20 mouse cellular contexts compared by ENCODE assay signal in genomic region chr13:25729327-25729892, GRCm38 (mm10).
DNase-seq lines count a peak whose midpoint lies in the region; ATAC-seq and TF ChIP-seq lines count a peak whose summit lies in the region.
"Had no signal": no experiment of that assay in that cellular context is flagged by ENCODE, and none has a peak within 500 bp of the region (broad histone marks: within the 10 kb centered on the region; RNA-seq: fewer than 3 reads in every experiment).

No protein-coding gene starts in this region.

- H3K4me3 ChIP-seq in forebrain, embryonic 11.5 days (ENCODE audit: low read depth, low read length) = no peak overlapping the region
- no peak overlapping the region for H3K4me3 ChIP-seq in forebrain, embryonic 15.5 days
- no peak overlapping the region for H3K4me3 ChIP-seq in neural tube, embryonic 11.5 days (ENCODE audit: low read depth, low read length)
- no peak overlapping the region for H3K4me3 ChIP-seq in hindbrain, postnatal 0 days (ENCODE audit: low read length)
- no peak overlapping the region for H3K4me3 ChIP-seq in neural tube, embryonic 14.5 days (ENCODE audit: low read depth, low read length)
- no peak overlapping the region for H3K4me3 ChIP-seq in embryonic facial prominence, embryonic 10.5 days
- H3K4me3 ChIP-seq: heart, adult 2 months; heart, embryonic 15.5 days; kidney, embryonic 15.5 days; limb, embryonic 15.5 days; liver, embryonic 15.5 days had no signal

- no peaks in the 10 kb centered on the region for H3K9me3 ChIP-seq in forebrain, embryonic 11.5 days (ENCODE audit: control insufficient read depth, low read length)
- no peaks in the 10 kb centered on the region for H3K9me3 ChIP-seq in forebrain, embryonic 15.5 days
- H3K9me3 ChIP-seq in neural tube, embryonic 11.5 days (ENCODE audit: control insufficient read depth, low read length) = no peaks in the 10 kb centered on the region
- no peaks in the 10 kb centered on the region for H3K9me3 ChIP-seq in hindbrain, postnatal 0 days (ENCODE audit: low read length)
- no peaks in the 10 kb centered on the region for H3K9me3 ChIP-seq in neural tube, embryonic 14.5 days (ENCODE audit: control insufficient read depth, low read length)
- no peaks in the 10 kb centered on the region for H3K9me3 ChIP-seq in embryonic facial prominence, embryonic 10.5 days
- H3K9me3 ChIP-seq: heart, embryonic 15.5 days; kidney, embryonic 15.5 days; limb, embryonic 15.5 days; liver, embryonic 15.5 days had no signal

- peak; percentile 67; the same call in 1 of the 2 replicates for ATAC-seq in forebrain, embryonic 11.5 days (replicated peaks; ENCODE audit: low FRiP score)
- no peak; the same call in 1 of the 2 replicates for ATAC-seq in forebrain, embryonic 15.5 days (replicated peaks)
- ATAC-seq in neural tube, embryonic 11.5 days (ENCODE audit: insufficient read depth, low FRiP score, low TSS enrichment) = peak; percentile 64
- ATAC-seq in hindbrain, postnatal 0 days = no peak
- ATAC-seq in neural tube, embryonic 14.5 days (ENCODE audit: low read depth) = peak; percentile 85
- ATAC-seq: intestine, embryonic 16.5 days; Patski had no signal

- 28% methylated on average over 3 of the region's 3 CpGs for WGBS in forebrain, embryonic 11.5 days
- WGBS in forebrain, embryonic 15.5 days = 11% methylated on average over 3 of the region's 3 CpGs
- 32% methylated on average over 3 of the region's 3 CpGs for WGBS in neural tube, embryonic 11.5 days
- 33% methylated on average over 3 of the region's 3 CpGs for WGBS in hindbrain, postnatal 0 days
- WGBS in neural tube, embryonic 14.5 days = 17% methylated on average over 3 of the region's 3 CpGs
- WGBS in embryonic facial prominence, embryonic 10.5 days = 60% methylated on average over 3 of the region's 3 CpGs

- H3K9ac ChIP-seq in forebrain, embryonic 11.5 days (ENCODE audit: low read length) = no peak overlapping the region
- no peak overlapping the region for H3K9ac ChIP-seq in forebrain, embryonic 15.5 days (replicated peaks)
- H3K9ac ChIP-seq in neural tube, embryonic 11.5 days (ENCODE audit: low read length) = no peak overlapping the region
- no peak overlapping the region for H3K9ac ChIP-seq in hindbrain, postnatal 0 days (replicated peaks; ENCODE audit: low read length)
- no peak overlapping the region for H3K9ac ChIP-seq in neural tube, embryonic 14.5 days (replicated peaks; ENCODE audit: low read depth, low read length)
- H3K9ac ChIP-seq: heart, embryonic 15.5 days; kidney, embryonic 15.5 days; limb, embryonic 15.5 days; liver, embryonic 15.5 days had no signal

- H3K27ac ChIP-seq in forebrain, embryonic 11.5 days (ENCODE audit: low read depth, low read length) = no peak overlapping the region
- H3K27ac ChIP-seq in forebrain, embryonic 15.5 days (replicated peaks) = no peak overlapping the region
- no peak overlapping the region for H3K27ac ChIP-seq in neural tube, embryonic 11.5 days (ENCODE audit: low read depth, low read length)
- H3K27ac ChIP-seq in hindbrain, postnatal 0 days = no peak overlapping the region
- H3K27ac ChIP-seq in neural tube, embryonic 14.5 days (ENCODE audit: low read depth, low read length) = no peak overlapping the region
- no peak overlapping the region for H3K27ac ChIP-seq in embryonic facial prominence, embryonic 10.5 days (replicated peaks)
- H3K27ac ChIP-seq: heart, adult 2 months; heart, embryonic 15.5 days; kidney, embryonic 15.5 days; limb, embryonic 15.5 days; liver, embryonic 15.5 days had no signal

- TF ChIP-seq CTCF in hindbrain, postnatal 0 days (IDR thresholded peaks at IDR 0.05; ENCODE audit: low read depth) = no peak

- DNase-seq in forebrain, embryonic 11.5 days (ENCODE audit: low spot score) = no peak
- DNase-seq in neural tube, embryonic 11.5 days (ENCODE audit: low spot score) = no peak
- DNase-seq in neural tube, embryonic 10.5 days (ENCODE audit: extremely low spot score, low spot score) = no peak
- peak; percentile 4 for DNase-seq in hindbrain, postnatal 0 days (ENCODE audit: low spot score)
- DNase-seq in spleen, adult 12 weeks (ENCODE audit: low spot score) = no peak
- DNase-seq in embryonic facial prominence, embryonic 10.5 days (ENCODE audit: low spot score) = no peak
- DNase-seq: adrenal gland, postnatal 14 days; cerebellum, adult 8-10 months; gastrocnemius, postnatal 25 days; heart, adult 2 months; heart, postnatal 4 days; kidney, postnatal 4 days had no signal

- no peak overlapping the region for H3K4me2 ChIP-seq in forebrain, embryonic 11.5 days (ENCODE audit: low read depth, low read length, severe bottlenecking)
- H3K4me2 ChIP-seq in forebrain, embryonic 15.5 days (replicated peaks) = no peak overlapping the region
- no peak overlapping the region for H3K4me2 ChIP-seq in neural tube, embryonic 11.5 days (ENCODE audit: low read depth)
- no peak overlapping the region for H3K4me2 ChIP-seq in hindbrain, postnatal 0 days (ENCODE audit: low read depth, low read length)
- H3K4me2 ChIP-seq in neural tube, embryonic 14.5 days (ENCODE audit: low read depth, low read length) = no peak overlapping the region
- H3K4me2 ChIP-seq: heart, embryonic 15.5 days; kidney, embryonic 15.5 days; limb, embryonic 15.5 days; liver, embryonic 15.5 days had no signal

- H3K36me3 ChIP-seq in forebrain, embryonic 11.5 days (ENCODE audit: control insufficient read depth, insufficient read depth, low read length) = no peaks in the 10 kb centered on the region
- H3K36me3 ChIP-seq in forebrain, embryonic 15.5 days = no peaks in the 10 kb centered on the region
- H3K36me3 ChIP-seq in neural tube, embryonic 11.5 days (ENCODE audit: control insufficient read depth, insufficient read depth, low read length) = no peaks in the 10 kb centered on the region
- no peaks in the 10 kb centered on the region for H3K36me3 ChIP-seq in hindbrain, postnatal 0 days (ENCODE audit: insufficient read depth, low read length)
- H3K36me3 ChIP-seq in neural tube, embryonic 14.5 days (ENCODE audit: control insufficient read depth, insufficient read depth, low read length) = no peaks in the 10 kb centered on the region
- no peaks in the 10 kb centered on the region for H3K36me3 ChIP-seq in embryonic facial prominence, embryonic 10.5 days (replicated peaks)
- H3K36me3 ChIP-seq: heart, embryonic 15.5 days; kidney, embryonic 15.5 days; limb, embryonic 15.5 days; liver, embryonic 15.5 days had no signal

- H3K27me3 ChIP-seq in forebrain, embryonic 11.5 days (ENCODE audit: control insufficient read depth, insufficient read depth, low read length) = no peaks in the 10 kb centered on the region
- H3K27me3 ChIP-seq in forebrain, embryonic 15.5 days = no peaks in the 10 kb centered on the region
- H3K27me3 ChIP-seq in neural tube, embryonic 11.5 days (ENCODE audit: control insufficient read depth, insufficient read depth, low read length) = no peaks in the 10 kb centered on the region
- H3K27me3 ChIP-seq in hindbrain, postnatal 0 days (ENCODE audit: insufficient read depth, low read length) = no peaks in the 10 kb centered on the region
- no peaks in the 10 kb centered on the region for H3K27me3 ChIP-seq in neural tube, embryonic 14.5 days (ENCODE audit: control insufficient read depth, insufficient read depth, low read length)
- H3K27me3 ChIP-seq in embryonic facial prominence, embryonic 10.5 days (replicated peaks; ENCODE audit: low read depth, poor library complexity, severe bottlenecking) = no peaks in the 10 kb centered on the region
- H3K27me3 ChIP-seq: heart, embryonic 15.5 days; kidney, embryonic 15.5 days; limb, embryonic 15.5 days; liver, embryonic 15.5 days; Patski had no signal

- H3K4me1 ChIP-seq in forebrain, embryonic 11.5 days (replicated peaks; ENCODE audit: control insufficient read depth, insufficient read depth, low read length) = 0 out of 2 replicates have a peak, but pooled peaks cover 3% of the 10 kb centered on the region
- peaks cover 10% of the 10 kb centered on the region for H3K4me1 ChIP-seq in forebrain, embryonic 15.5 days
- peaks cover 4% of the 10 kb centered on the region; the same call in 1 of the 2 replicates for H3K4me1 ChIP-seq in neural tube, embryonic 11.5 days (ENCODE audit: control insufficient read depth, insufficient read depth, low read length)
- no peaks in the 10 kb centered on the region for H3K4me1 ChIP-seq in hindbrain, postnatal 0 days (ENCODE audit: insufficient read depth, low read length)
- H3K4me1 ChIP-seq in neural tube, embryonic 14.5 days (ENCODE audit: control insufficient read depth, insufficient read depth, low read length) = peaks cover 14% of the 10 kb centered on the region; the same call in 1 of the 2 replicates
- H3K4me1 ChIP-seq in embryonic facial prominence, embryonic 10.5 days = peaks cover 17% of the 10 kb centered on the region
- H3K4me1 ChIP-seq: heart, embryonic 15.5 days; limb, embryonic 15.5 days; liver, embryonic 15.5 days had no signal

Comparison
In these comparisons a context has a peak if more than half of its experiments do, and no peak if none do; other contexts are left out.
1. ATAC-seq: peak in forebrain, embryonic 11.5 days (single experiment), neural tube, embryonic 11.5 days (single experiment) and neural tube, embryonic 14.5 days (single experiment); none in forebrain, embryonic 15.5 days (single experiment) and hindbrain, postnatal 0 days (single experiment).